Mouse (Mus musculus): Measurements from ENCODE around the gene Hexa.

DNA sequence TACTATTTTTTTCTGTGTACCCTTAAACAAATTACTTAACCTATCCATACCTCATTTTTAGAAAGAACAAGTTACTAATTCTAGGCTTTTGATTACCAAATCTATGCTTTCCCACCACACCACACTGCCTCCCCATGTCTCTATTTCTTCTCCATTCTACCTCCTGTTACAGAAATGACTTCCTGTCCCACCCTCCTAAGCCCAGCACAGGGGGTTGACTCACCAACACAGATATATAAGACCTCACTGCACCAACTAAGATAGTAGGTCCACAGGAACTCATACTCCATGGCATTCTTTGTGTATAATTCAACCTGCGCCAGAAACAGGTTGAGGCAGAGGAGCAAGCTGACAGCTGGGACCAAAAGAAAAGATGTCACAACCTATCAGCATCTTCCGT is 19.9 kb upstream of the Hexa start:
- TF ChIP-seq CTCF (IDR thresholded peaks at IDR 0.05) (no peak), EP300 (IDR thresholded peaks at IDR 0.05) (no peak)

All from lung, postnatal 0 days (tissue).